Mouse (Mus musculus) brown adipose tissue, adult 24 weeks (tissue): ENCODE results near the gene Pde6g. TPM values are rescaled to one million over a fixed set of nuclear protein-coding genes. Genes with fewer than 3 reads are reported as not detected.

Source experiments
- H3K27ac ChIP-seq: fragments of 200-500 bp; replicated peaks from 2 replicates; pipeline ENCODE4 v1.5.1; 2012; ENCODE audit warnings: low read depth, mild to moderate bottlenecking, low read length
- H3K4me1 ChIP-seq: fragments of 200-500 bp; 2 replicates; pipeline ENCODE4 v1.6.1; 2012; ENCODE audit warnings: low read length, mixed read lengths; ENCODE audit not compliant: control insufficient read depth, insufficient read depth, insufficient read length
- H3K4me3 ChIP-seq: fragments of 200-500 bp; 2 replicates; pipeline ENCODE4 v1.5.1; 2012; ENCODE audit warnings: low read depth, mild to moderate bottlenecking, low read length, moderate library complexity; ENCODE audit not compliant: insufficient read depth
- polyA plus RNA-seq: library from polyadenylated mRNA; stranded (reverse); fragments of >200 nt; gene quantifications from 2 replicates; pipeline ENCODE4 v1.2.4, GENCODE M21; 2012; ENCODE audit not compliant: missing spikeins, insufficient read depth, insufficient read length

Pde6g gene
- polyA plus RNA-seq = not detected in 2 replicates

GRCm38 (mm10) chr11:120453306-120453705 lies at the start of gene Pde6g:
Gene Pde6g (minus strand): TSS chr11:120453500.
- H3K4me3 ChIP-seq = no peak within 1 kb of the TSS
- no peaks in the 10 kb centered on the region for H3K4me1 ChIP-seq
- H3K27ac ChIP-seq = no peak within 1 kb of the TSS

- Histone ChIP-seq H3K4me3 (no peak overlapping the region), H3K27ac (no peak overlapping the region), H3K4me1 (no peaks in the 10 kb centered on the region; the same call in 1 of the 2 replicates)
These were observed 48.4 kb upstream of the Pde6g start for GRCm38 (mm10) chr11:120501701-120502100.

- no peak overlapping the region for H3K27ac ChIP-seq
- H3K4me3 ChIP-seq = no peak overlapping the region
- H3K4me1 ChIP-seq = no peaks in the 10 kb centered on the region; the same call in 1 of the 2 replicates
These were observed 47.7 kb upstream of the Pde6g start for GRCm38 (mm10) chr11:120501018-120501417.

DNA sequence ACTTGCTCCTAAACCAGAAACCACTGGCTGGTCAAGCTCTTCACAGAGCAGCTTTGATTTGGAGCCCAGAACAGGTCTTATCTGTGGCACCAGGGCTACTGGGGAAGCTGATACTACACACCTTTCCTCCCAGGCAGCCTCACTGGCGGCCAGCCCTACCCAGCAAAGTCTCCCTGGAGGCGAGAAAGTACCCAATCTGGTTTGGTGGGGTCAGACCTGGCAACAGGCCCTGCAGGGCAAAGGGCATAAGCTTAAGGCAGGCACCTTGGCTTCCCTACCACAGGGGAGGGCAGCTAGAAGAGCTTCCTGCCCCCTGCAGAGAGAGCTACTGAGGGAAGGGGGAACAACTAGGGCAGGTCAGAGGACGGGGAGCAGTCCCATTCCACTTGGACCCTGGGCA lies 47.1 kb upstream of the Pde6g start:
- Histone ChIP-seq H3K4me3 (no peak overlapping the region), H3K27ac (no peak overlapping the region), H3K4me1 (no peaks in the 10 kb centered on the region; the same call in 1 of the 2 replicates)

DNA sequence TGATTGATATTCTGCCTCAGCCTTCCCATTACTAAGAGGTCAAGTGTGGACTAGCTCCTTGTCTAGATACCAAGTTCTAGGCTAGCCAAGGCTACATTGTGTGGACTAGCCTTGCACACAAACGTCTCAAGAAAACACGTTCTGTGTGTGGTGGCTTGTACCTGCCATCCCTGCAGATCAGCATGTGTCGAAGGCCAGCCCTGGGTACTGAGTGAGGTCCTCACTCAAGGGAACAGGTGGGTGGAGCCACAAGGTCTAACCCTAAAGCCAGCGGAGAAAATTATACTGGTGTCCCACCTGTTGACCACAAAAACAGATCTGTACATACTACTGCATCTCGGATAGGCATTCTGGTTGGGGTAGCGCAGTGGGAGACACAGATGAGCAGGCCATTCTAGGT lies 46.6 kb upstream of the Pde6g start:
- H3K4me1 ChIP-seq = no peaks in the 10 kb centered on the region; the same call in 1 of the 2 replicates
- no peak overlapping the region for H3K27ac ChIP-seq
- no peak overlapping the region for H3K4me3 ChIP-seq

- H3K4me3 ChIP-seq = no peak overlapping the region
- no peaks in the 10 kb centered on the region; the same call in 1 of the 2 replicates for H3K4me1 ChIP-seq
- no peak overlapping the region for H3K27ac ChIP-seq
These were observed 45.6 kb upstream of the Pde6g start for GRCm38 (mm10) chr11:120498891-120499290.

- Histone ChIP-seq H3K4me1 (no peaks in the 10 kb centered on the region; the same call in 1 of the 2 replicates), H3K27ac (no peak overlapping the region), H3K4me3 (no peak overlapping the region)
These were observed 44.9 kb upstream of the Pde6g start for GRCm38 (mm10) chr11:120498226-120498625.

GRCm38 (mm10) chr11:120497436-120497835 lies 44.1 kb upstream of the Pde6g start:
- no peak overlapping the region for H3K4me3 ChIP-seq
- no peaks in the 10 kb centered on the region; the same call in 1 of the 2 replicates for H3K4me1 ChIP-seq
- H3K27ac ChIP-seq = no peak overlapping the region

- Histone ChIP-seq H3K4me1 (peaks cover 8% of the 10 kb centered on the region), H3K27ac (no peak overlapping the region), H3K4me3 (0 out of 2 replicates have a peak overlapping the region, but pooled peaks have one; percentile 3)
These were observed 40.6 kb upstream of the Pde6g start for GRCm38 (mm10) chr11:120493911-120494310.

DNA sequence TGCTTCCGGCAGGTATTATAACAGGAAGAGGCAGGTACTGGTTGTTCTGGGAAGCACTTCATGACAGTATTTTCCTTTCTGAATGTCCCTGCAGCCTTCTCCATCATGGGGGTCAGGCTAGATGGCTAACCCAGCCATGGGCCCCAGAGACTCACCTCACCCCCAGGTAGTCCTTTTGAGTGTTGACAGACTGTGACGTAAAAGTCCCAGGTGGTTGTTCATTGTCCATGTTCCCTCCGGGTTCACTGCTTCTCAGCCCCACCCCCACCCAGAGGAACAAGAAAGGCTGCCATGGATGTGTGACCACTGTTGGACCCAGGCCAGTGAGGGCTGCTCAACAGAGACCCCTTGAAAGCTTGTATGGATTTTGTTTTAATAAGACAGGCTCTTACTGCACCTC lies 40.1 kb upstream of the Pde6g start:
- H3K27ac ChIP-seq = no peak overlapping the region

GRCm38 (mm10) chr11:120492878-120493203 lies 39.5 kb upstream of the Pde6g start:
- Histone ChIP-seq H3K27ac (peak overlapping the region; percentile 19; the same call in 1 of the 2 replicates), H3K4me1 (peaks cover 8% of the 10 kb centered on the region), H3K4me3 (peak overlapping the region; percentile 86)

More for the DNA sequence above, 40.1 kb upstream of the Pde6g start:
- Histone ChIP-seq H3K4me1 (peaks cover 8% of the 10 kb centered on the region), H3K4me3 (0 out of 2 replicates have a peak overlapping the region, but pooled peaks have one; percentile 3)

DNA sequence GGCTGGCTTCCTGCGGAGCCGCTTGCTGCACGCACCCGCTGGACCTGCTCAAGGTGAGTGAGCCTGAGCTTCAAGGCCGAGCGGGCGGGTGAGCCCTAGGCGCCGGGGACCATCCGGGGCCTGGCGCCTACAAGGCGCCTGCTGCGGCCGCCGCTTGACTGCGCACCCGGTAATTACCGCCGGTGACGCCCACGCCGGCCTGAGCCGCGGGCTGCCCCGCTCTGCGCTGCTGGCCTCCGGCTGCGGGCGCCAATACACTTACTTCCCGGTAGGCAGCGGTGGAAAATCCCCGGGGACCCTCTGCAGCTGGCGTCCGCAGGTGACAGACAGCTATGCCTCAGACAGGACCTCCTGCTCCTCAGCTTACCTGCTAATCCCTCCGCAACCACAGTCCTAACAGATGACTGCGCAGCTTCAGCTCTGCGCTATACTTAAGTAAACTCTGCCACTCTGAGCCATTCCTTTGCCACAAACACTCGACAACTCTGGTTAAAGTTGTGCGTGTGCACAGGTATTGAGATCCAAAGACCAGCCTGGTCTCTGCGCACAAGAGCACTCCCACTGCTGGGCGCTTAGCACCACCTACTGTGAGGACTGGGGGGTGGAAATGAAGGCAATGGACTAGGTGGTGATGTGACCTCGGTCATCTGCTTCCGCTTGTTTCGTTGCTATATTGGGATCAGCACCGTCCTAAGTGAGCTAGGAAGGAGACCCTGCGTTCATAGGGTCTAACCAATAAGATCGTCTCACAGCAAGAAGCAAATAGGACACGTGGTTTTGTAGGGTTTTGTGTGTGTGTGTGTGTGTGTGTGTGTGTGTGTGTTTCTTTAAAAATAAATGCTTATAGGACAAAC lies 39.0 kb upstream of the Pde6g start:
- Histone ChIP-seq H3K4me3 (peak overlapping the region; percentile 86), H3K27ac (0 out of 2 replicates have a peak overlapping the region, but pooled peaks have one; percentile 3), H3K4me1 (peaks cover 8% of the 10 kb centered on the region)

DNA sequence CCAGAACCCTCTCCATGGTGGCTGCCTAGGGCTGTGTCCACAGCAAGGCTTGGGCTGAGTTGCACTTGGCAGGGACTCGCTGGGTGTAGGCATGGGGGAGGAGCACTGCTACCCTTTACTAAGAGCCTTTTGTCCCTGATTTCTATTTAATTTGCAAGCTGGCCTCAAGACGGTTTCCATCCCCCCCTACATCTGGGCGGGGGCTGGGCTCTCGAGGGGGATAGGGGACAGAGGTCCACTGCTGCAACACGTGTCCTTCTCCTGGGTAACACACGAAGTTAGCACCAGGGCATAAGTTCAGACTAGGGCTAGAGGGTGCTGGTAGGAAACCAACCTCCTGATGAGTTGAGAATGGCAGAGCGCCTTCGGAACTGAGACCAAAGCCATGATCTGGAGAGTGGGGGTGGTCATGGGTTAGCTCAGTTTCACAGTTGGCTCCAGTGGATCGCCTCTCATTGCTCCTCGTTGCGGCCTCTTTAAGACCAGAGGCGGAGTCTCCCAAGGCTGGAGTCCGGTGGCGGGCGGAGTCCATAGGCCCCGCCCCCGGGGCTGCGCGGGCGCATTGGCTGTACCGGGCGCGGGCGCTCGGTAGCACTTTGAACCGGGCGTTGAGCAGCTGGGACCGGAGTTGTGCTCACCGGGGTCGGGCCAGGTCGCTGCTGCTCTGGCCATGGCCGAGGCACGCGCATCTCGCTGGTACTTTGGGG lies 38.2 kb upstream of the Pde6g start, which contains the start of gene Slc25a10:
Slc25a10 (plus strand) TSS at position 524 of the 707 bp plus-strand sequence.
- Histone ChIP-seq H3K27ac (peak within 1 kb of the TSS; percentile 3; the same call in 1 of the 2 replicates), H3K4me1 (peaks cover 8% of the 10 kb centered on the region), H3K4me3 (peak within 1 kb of the TSS; percentile 86)

DNA sequence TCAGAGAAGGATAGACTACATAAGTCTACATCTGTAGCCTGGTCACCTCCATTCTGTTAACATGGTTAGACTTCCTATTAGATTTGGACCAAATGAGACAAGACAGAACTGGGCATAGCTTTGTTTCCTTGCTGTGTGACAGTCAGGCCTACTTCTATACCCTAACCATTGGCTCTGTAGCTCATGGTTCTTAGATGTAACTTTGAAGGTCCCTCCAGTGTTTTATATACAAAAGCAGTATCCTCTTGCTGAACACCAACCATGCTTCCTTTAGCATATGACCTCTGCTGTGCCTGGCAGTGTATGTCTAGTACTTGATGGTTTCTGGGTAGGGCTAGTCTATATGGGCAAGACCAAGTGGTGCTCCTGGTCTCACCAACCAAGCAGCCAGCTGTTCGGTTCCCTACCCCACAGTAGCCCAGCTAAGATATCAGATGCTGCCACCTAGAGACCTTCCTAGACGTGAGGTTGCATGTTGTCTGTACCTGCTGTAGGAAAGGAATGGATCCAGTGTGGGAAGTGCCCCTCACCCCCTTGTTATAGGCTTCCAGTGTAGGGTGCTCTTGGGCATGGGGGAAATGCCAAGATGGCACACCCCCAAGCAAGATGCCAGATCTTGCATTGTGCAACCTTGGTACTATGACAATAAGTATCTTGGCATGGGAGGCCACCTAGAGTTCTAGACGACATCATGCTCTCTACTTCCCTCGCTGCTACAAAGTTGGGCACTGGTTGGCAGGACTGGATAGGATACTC lies 37.2 kb upstream of the Pde6g start:
- Histone ChIP-seq H3K4me3 (no peak overlapping the region), H3K27ac (no peak overlapping the region), H3K4me1 (peaks cover 8% of the 10 kb centered on the region)
